Mouse (Mus musculus) intestine, embryonic 14.5 days (tissue): ENCODE results near the gene Dhrs13. TPM values are rescaled to one million over a fixed set of nuclear protein-coding genes. Genes with fewer than 3 reads are reported as not detected.

Experiments used
- ATAC-seq: fragments of 200-750 bp; cut with Nextera tagmentation; replicated peaks from 2 replicates; pipeline ENCODE4 v1.8.0; 2017; ENCODE audit warnings: low read depth, moderate number of reproducible peaks, moderate TSS enrichment, moderate library complexity; ENCODE audit not compliant: low FRiP score, low TSS enrichment
- DNase-seq: peaks from one replicate; pipeline ENCODE4 v3.0.0-alpha.2; 2018; ENCODE audit warnings: low spot score
- H3K27ac ChIP-seq: fragments of 300-500 bp; sonication (generic); 2 replicates; pipeline ENCODE4 v1.5.1; 2014; ENCODE audit warnings: low read depth, mild to moderate bottlenecking, control low read depth
- H3K27me3 ChIP-seq: fragments of 300-500 bp; sonication (generic); replicated peaks from 2 replicates; pipeline ENCODE4 v1.6.1; 2014; ENCODE audit warnings: low read length, control low read depth; ENCODE audit not compliant: control insufficient read depth, insufficient read depth
- H3K36me3 ChIP-seq: fragments of 300-500 bp; sonication (generic); 2 replicates; pipeline ENCODE4 v1.6.1; 2014; ENCODE audit warnings: low read length, control low read depth; ENCODE audit not compliant: control insufficient read depth, insufficient read depth
- H3K4me1 ChIP-seq: fragments of 300-500 bp; sonication (generic); replicated peaks from 2 replicates; pipeline ENCODE4 v1.6.1; 2014; ENCODE audit warnings: low read length, control low read depth, mixed read lengths; ENCODE audit not compliant: control insufficient read depth, insufficient read depth
- H3K4me2 ChIP-seq: fragments of 300-500 bp; sonication (generic); 2 replicates; pipeline ENCODE4 v1.6.1; 2014; ENCODE audit warnings: low read length
- H3K4me3 ChIP-seq: fragments of 300-500 bp; sonication (generic); 2 replicates; pipeline ENCODE4 v1.5.1; 2014; ENCODE audit warnings: low read depth, low read length, control low read depth, mixed read lengths
- H3K9ac ChIP-seq: fragments of 300-500 bp; sonication (generic); 2 replicates; pipeline ENCODE4 v1.6.1; 2014; ENCODE audit warnings: mild to moderate bottlenecking, low read length
- H3K9me3 ChIP-seq: fragments of 300-500 bp; sonication (generic); 2 replicates; pipeline ENCODE4 v1.6.1; 2016; ENCODE audit warnings: low read length, control low read depth; ENCODE audit not compliant: control insufficient read depth
- WGBS: fragments of 180-500 bp; shearing (Covaris S2); extraction: QIAGEN DNeasy Blood & Tissue Kit; methylation state at CpG from one replicate; pipeline ENCODE4 v1.1.7; 2014; 5-methylcytosine and 5-hydroxymethylcytosine counted together
- polyA plus RNA-seq: library from polyadenylated mRNA; unstranded; fragments of >200 nt; fragmentation: Nextera tagmentation; extraction: Ambion mirVana; gene quantifications from 2 replicates; pipeline ENCODE4 v1.2.1, GENCODE M21; 2014

Gene Dhrs13
- polyA plus RNA-seq = 23.0 and 24.6 TPM in 2 replicates

- H3K27me3 ChIP-seq = no peaks in the 10 kb centered on the region
- peak within 1 kb of the TSS; percentile 80 for H3K27ac ChIP-seq
- H3K9me3 ChIP-seq = no peaks in the 10 kb centered on the region
- peak within 1 kb of the TSS; percentile 63 for H3K9ac ChIP-seq
- peak within 1 kb of the TSS; percentile 64 for H3K4me2 ChIP-seq
- peaks cover 38% of the 10 kb centered on the region for H3K36me3 ChIP-seq
- under 1% methylated on average over 96 of the region's 96 CpGs for WGBS
- H3K4me1 ChIP-seq = peaks cover 15% of the 10 kb centered on the region
- DNase-seq = peak; percentile 96
- ATAC-seq = peak; percentile 89
- H3K4me3 ChIP-seq = peak within 1 kb of the TSS; percentile 66
These were observed at the start of gene Dhrs13 for GRCm38 (mm10) chr11:78031947-78032808. TSS of gene Dhrs13 (plus strand) at chr11:78032280.

DNA sequence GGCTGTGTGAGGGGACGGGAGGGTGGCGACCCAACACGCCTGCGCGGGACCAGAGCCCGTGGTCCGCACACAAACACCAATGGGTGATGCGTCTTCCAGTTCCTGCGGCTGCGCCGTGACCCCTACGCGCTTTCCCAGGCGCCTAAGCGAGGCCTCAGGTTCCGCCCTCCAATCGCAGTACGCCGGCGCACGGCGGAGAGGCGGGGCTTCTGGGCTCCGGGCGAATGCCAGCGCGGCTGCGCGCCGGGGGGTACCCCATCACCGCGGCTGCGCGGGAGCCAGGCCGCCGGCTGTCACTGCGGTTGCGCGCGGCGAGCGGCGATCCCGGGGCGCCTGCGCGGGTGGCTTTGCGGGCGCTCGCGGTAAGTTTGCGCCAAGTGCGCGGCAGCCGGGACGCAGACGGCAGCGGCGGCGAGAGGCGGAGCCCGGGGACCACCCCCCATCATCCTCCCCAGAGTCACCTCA lies 49.6 kb upstream of the Dhrs13 start, which contains the start of gene Phf12:
TSS of gene Phf12 (plus strand) at position 314 of the 465 bp plus-strand sequence.
- DNase-seq = peak; percentile 96
- 0 out of 2 replicates have a peak, but pooled peaks cover 4% of the 10 kb centered on the region for H3K27me3 ChIP-seq
- H3K4me3 ChIP-seq = peak within 1 kb of the TSS; percentile 84
- ATAC-seq = peak; percentile 86
- peak within 1 kb of the TSS; percentile 95 for H3K27ac ChIP-seq
- peak within 1 kb of the TSS; percentile 90 for H3K4me2 ChIP-seq
- under 1% methylated on average over 60 of the region's 62 CpGs for WGBS
- H3K36me3 ChIP-seq = peaks cover 22% of the 10 kb centered on the region
- H3K4me1 ChIP-seq = peaks cover 14% of the 10 kb centered on the region
- H3K9ac ChIP-seq = peak within 1 kb of the TSS; percentile 89
- no peaks in the 10 kb centered on the region for H3K9me3 ChIP-seq

DNA sequence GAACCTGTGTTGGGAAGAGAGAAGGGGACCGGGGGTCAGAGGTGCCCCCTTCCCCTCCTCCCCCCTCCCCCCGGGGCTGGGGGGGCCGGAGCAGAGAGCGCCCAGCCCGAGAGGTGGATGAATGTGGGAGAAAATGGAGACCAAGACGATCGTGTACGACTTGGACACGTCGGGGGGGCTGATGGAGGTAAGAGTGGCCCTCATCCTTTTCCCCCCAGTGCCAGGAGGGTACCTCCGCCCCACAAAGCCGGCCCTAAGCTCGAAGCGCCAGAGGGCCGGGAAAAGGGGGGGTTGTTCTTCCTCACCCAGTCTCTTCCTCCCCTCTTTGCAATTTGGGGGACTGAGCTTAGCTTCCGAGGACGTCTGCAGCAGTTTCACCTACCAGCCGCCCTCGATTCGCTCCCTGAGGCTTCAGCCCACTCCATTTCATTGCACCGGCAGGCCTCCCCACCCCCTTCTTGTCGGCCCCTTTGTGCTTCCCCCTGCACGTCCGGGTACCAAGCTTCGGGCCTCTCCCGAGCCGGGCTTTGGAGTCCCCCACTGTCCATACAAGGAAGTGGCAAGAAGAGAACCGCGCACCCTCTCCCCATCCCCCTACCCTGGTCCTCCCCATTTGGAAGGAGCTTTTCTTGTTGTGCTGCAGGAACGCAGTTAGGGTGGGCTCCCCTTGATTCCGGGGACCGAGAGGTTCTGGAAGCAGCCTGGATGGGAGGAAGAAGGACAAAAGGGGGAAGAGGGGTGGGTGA lies 48.7 kb upstream of the Dhrs13 start:
- Histone ChIP-seq H3K4me3 (peak overlapping the region; percentile 84), H3K4me2 (peak overlapping the region; percentile 90), H3K36me3 (peaks cover 29% of the 10 kb centered on the region)

DNA sequence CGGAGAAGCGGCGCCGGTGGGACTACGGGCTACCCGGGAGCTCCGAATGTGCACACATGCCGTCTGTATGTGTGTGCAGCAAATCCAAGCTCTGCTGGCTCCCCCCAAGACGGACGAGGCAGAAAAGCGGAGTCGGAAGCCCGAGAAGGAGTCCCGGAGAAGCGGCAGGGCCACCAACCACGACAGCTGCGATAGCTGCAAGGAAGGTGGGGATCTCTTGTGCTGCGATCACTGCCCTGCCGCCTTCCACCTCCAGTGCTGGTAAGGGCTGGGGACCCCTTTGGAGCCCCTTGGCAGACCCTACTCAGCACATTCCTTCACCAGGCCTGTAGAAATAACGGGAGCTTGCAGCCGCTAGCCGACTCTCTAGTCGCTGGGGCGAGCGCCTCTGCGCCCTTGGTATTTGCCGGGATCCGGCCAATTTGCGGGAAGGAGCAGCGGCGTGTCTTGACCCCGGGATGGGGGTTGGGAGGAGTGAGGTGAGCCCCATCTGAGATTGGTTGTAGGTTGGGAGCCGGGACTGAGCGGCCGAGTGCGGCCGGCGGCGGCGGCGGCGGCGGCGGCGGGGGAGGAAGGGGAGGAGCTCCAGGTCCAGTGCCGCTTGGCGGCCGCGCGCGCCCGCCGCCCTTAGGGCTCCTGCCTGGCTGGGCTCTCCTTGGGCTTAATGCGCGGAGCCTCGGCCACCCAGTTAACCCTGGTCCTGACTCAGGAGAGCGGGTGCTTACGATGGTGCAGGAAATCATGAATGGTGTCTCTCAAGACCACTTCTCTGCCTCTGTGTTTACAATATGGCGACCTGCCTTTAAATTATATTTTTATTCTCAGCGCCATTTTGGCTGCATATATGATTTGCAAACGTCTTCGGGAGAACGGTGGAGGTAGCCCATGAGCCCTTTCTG lies 47.9 kb upstream of the Dhrs13 start:
- DNase-seq (peak; percentile 92), ATAC-seq (0 out of 2 replicates have a peak, but pooled peaks have one; percentile 4)
- Histone ChIP-seq H3K36me3 (peaks cover 36% of the 10 kb centered on the region), H3K9ac (peak overlapping the region; percentile 89), H3K4me1 (peaks cover 14% of the 10 kb centered on the region), H3K9me3 (no peaks in the 10 kb centered on the region), H3K27me3 (no peaks in the 10 kb centered on the region), H3K27ac (peak overlapping the region; percentile 89), H3K4me3 (peak overlapping the region; percentile 84), H3K4me2 (peak overlapping the region; percentile 90)
- under 1% methylated on average over 61 of the region's 63 CpGs for WGBS

More for the DNA sequence above, 48.7 kb upstream of the Dhrs13 start:
- WGBS = under 1% methylated on average over 28 of the region's 32 CpGs
- Histone ChIP-seq H3K27ac (peak overlapping the region; percentile 89), H3K4me1 (peaks cover 14% of the 10 kb centered on the region), H3K9me3 (no peaks in the 10 kb centered on the region), H3K27me3 (no peaks in the 10 kb centered on the region), H3K9ac (peak overlapping the region; percentile 89)
- ATAC-seq = no peak
- DNase-seq = peak; percentile 81

DNA sequence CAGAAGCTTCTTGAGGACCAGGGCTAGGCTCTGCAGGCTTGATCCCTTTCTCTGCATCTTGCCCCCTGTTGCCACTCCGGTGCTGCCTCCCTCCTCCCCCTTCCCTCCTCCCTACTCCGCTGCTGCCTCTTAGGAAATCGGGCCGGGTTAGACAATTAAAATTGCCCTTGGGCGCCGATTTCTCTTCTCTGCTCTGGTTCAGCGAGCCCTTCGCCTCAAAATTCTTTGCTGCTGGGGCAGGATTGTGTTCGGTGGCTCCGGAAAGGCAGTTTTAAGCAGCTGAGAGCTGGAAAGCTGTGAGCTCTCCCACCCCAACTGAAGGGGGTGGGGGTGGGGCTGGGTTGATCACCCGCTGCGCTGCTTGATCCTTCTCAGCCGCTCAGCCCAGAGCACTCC lies 47.2 kb upstream of the Dhrs13 start:
- H3K27me3 ChIP-seq = no peaks in the 10 kb centered on the region
- H3K4me1 ChIP-seq = peaks cover 14% of the 10 kb centered on the region
- H3K27ac ChIP-seq = peak overlapping the region; percentile 89
- peak overlapping the region; percentile 89 for H3K9ac ChIP-seq
- WGBS = 0% methylated on average over 13 of the region's 13 CpGs
- no peaks in the 10 kb centered on the region for H3K9me3 ChIP-seq
- DNase-seq = no peak
- no peak for ATAC-seq
- H3K36me3 ChIP-seq = peaks cover 41% of the 10 kb centered on the region
- peak overlapping the region; percentile 84 for H3K4me3 ChIP-seq
- peak overlapping the region; percentile 90 for H3K4me2 ChIP-seq

- H3K4me1 ChIP-seq = peaks cover 14% of the 10 kb centered on the region
- no peaks in the 10 kb centered on the region for H3K9me3 ChIP-seq
- no peak for DNase-seq
- 86% methylated on average over 3 of the region's 3 CpGs for WGBS
- peak overlapping the region; percentile 84 for H3K4me3 ChIP-seq
- no peaks in the 10 kb centered on the region for H3K27me3 ChIP-seq
- peaks cover 41% of the 10 kb centered on the region for H3K36me3 ChIP-seq
- peak overlapping the region; percentile 89 for H3K9ac ChIP-seq
- ATAC-seq = no peak
- peak overlapping the region; percentile 89; the same call in 1 of the 2 replicates for H3K27ac ChIP-seq
- H3K4me2 ChIP-seq = peak overlapping the region; percentile 90
These were observed 46.5 kb upstream of the Dhrs13 start for GRCm38 (mm10) chr11:77985541-77986065.

GRCm38 (mm10) chr11:77989071-77989690 lies 42.9 kb upstream of the Dhrs13 start:
- no peaks in the 10 kb centered on the region for H3K27me3 ChIP-seq
- no peak overlapping the region for H3K4me3 ChIP-seq
- H3K9ac ChIP-seq = no peak overlapping the region
- H3K4me1 ChIP-seq = peaks cover 11% of the 10 kb centered on the region
- DNase-seq (no peak), ATAC-seq (no peak)
- H3K9me3 ChIP-seq = no peaks in the 10 kb centered on the region
- peaks cover 58% of the 10 kb centered on the region for H3K36me3 ChIP-seq
- H3K27ac ChIP-seq = no peak overlapping the region
- 91% methylated on average over 13 of the region's 13 CpGs for WGBS
- H3K4me2 ChIP-seq = no peak overlapping the region
